Mouse (Mus musculus): ENCODE results near the gene Dtl. TPM values are rescaled to one million over a fixed set of nuclear protein-coding genes. Genes with fewer than 3 reads are reported as not detected.

Gene Dtl
- polyA plus RNA-seq, 1 experiment from 2014 or later = 59.6 TPM

- peaks cover 7% of the 10 kb centered on the region; the same call in 1 of the 2 replicates for H3K36me3 ChIP-seq
- H3K4me3 ChIP-seq = peak overlapping the region; percentile 78
- no peaks in the 10 kb centered on the region for H3K27me3 ChIP-seq
- ATAC-seq (ENCODE audit: borderline replicate concordance, extremely low read depth, low FRiP score, low TSS enrichment) = peak; percentile 47; the same call in 1 of the 2 replicates
- peak overlapping the region; percentile 93 for H3K27ac ChIP-seq
- no peaks in the 10 kb centered on the region for H3K9me3 ChIP-seq
- H3K4me1 ChIP-seq = peaks cover 30% of the 10 kb centered on the region
- under 1% methylated on average over 52 of the region's 52 CpGs for WGBS
- peak overlapping the region; percentile 67 for H3K9ac ChIP-seq
- peak overlapping the region; percentile 54 for H3K4me2 ChIP-seq
These were observed 380 bp downstream of the Dtl start for GRCm38 (mm10) chr1:191574871-191575457.

DNA sequence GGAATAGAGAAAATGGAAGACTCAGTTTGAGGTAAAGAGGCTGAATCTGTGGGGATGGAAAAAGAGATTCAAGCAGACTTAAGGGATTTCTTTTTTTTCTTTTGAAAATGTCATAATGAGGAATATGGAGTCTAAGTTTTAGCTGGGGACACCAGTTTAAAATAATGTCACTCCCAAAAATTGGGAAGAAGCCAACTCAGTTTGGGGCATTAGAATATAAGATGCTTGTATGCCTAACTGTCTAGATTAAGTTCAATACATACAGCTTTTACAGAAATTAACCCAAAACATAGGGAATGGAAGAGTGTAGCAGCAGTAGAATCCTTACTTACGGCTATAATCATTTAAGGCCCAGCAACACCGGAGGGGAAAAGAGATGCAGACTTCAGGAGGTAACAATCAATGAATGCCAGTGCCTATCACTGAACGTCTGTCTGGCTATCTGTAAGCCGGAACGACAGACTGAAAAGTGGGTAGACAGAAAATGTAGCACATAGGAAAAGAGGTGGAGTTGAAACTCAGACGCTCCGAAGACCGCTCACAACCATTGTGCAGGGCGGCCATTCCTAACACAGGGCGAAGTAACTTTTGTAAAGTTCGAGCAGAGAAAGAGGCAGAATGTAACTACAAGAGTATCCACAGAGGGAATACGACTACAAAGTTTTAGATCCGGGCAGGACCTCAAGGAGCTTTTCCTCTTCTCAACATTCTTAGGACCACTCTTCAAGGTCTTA, 1.3 kb downstream of the Dtl start:
- peak overlapping the region; percentile 67 for H3K9ac ChIP-seq
- H3K36me3 ChIP-seq = peaks cover 8% of the 10 kb centered on the region
- H3K4me2 ChIP-seq = peak overlapping the region; percentile 54
- WGBS = under 1% methylated on average over 13 of the region's 13 CpGs
- H3K4me1 ChIP-seq = peaks cover 30% of the 10 kb centered on the region
- H3K27ac ChIP-seq = peak overlapping the region; percentile 93
- ATAC-seq (ENCODE audit: borderline replicate concordance, extremely low read depth, low FRiP score, low TSS enrichment) = no peak
- H3K4me3 ChIP-seq = peak overlapping the region; percentile 78
- no peaks in the 10 kb centered on the region for H3K27me3 ChIP-seq
- H3K9me3 ChIP-seq = no peaks in the 10 kb centered on the region

DNA sequence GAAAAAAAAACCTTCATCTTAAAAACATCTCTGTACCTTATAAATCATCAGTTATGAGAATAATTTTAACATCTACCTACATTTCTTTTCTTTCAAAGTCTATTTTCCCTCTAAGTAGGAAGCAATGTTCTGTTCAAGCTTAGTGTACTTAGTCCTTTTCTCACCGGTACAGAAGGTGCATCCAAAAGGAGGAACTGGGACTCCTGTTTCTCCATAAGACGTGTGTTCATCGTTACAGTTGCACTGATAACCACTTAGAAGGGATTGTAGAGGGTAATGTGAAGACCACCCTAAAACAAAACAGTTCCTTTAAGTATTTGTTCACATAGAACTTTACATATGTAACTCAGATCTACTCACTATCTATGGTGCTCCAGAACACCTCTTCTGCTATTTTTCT, 4.9 kb downstream of the Dtl start:
- peaks cover 22% of the 10 kb centered on the region for H3K36me3 ChIP-seq
- H3K27ac ChIP-seq = no peak overlapping the region
- no peak overlapping the region for H3K9ac ChIP-seq
- H3K4me3 ChIP-seq = no peak overlapping the region
- peaks cover 10% of the 10 kb centered on the region for H3K4me1 ChIP-seq
- 80% methylated on average over 3 of the region's 3 CpGs for WGBS
- no peaks in the 10 kb centered on the region for H3K27me3 ChIP-seq
- ATAC-seq (ENCODE audit: borderline replicate concordance, extremely low read depth, low FRiP score, low TSS enrichment) = no peak
- H3K9me3 ChIP-seq = no peaks in the 10 kb centered on the region
- no peak overlapping the region for H3K4me2 ChIP-seq

GRCm38 (mm10) chr1:191569625-191570024, 5.7 kb downstream of the Dtl start:
- 90% methylated on average over 2 of the region's 2 CpGs for WGBS
- ATAC-seq (ENCODE audit: borderline replicate concordance, extremely low read depth, low FRiP score, low TSS enrichment) = no peak
- H3K4me3 ChIP-seq = no peak overlapping the region
- H3K4me2 ChIP-seq = no peak overlapping the region
- H3K27ac ChIP-seq = no peak overlapping the region
- H3K27me3 ChIP-seq = no peaks in the 10 kb centered on the region
- peaks cover 22% of the 10 kb centered on the region for H3K36me3 ChIP-seq
- H3K9ac ChIP-seq = no peak overlapping the region
- H3K4me1 ChIP-seq = peaks cover 10% of the 10 kb centered on the region
- no peaks in the 10 kb centered on the region for H3K9me3 ChIP-seq

GRCm38 (mm10) chr1:191567859-191568258, 7.5 kb downstream of the Dtl start:
- no peak overlapping the region for H3K27ac ChIP-seq
- 77% methylated on average over 1 of the region's 1 CpGs for WGBS
- H3K9me3 ChIP-seq = no peaks in the 10 kb centered on the region

DNA sequence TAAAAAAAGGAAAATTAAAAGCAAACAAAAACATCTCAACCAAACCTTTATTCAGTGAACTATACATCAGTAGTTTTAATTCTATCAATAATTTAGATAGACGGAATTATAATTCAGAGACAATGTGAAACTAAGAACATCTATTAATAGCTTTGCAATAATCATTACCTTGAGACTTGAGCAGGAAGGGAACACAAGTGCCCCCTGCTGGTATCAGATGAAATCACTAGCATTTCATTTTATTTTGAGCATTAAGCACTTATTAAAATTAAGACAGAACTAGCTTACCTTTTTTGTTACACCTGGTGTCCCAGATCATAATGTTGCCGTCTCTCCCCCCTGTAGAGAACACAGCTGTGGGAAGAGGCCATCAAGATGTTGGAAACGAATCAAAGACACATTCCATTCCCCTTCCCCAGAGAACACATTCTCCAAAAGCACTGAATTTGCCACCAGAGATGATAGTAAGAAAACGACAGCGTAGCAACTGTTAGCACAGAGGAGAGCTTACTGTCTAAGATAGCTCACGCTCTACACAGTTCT, 12.4 kb downstream of the Dtl start:
- Histone ChIP-seq H3K4me1 (no peaks in the 10 kb centered on the region), H3K36me3 (peaks cover 29% of the 10 kb centered on the region), H3K4me2 (no peak overlapping the region), H3K27ac (no peak overlapping the region), H3K4me3 (no peak overlapping the region), H3K9me3 (no peaks in the 10 kb centered on the region), H3K27me3 (no peaks in the 10 kb centered on the region), H3K9ac (no peak overlapping the region)
- 55% methylated on average over 6 of the region's 6 CpGs for WGBS
- ATAC-seq (ENCODE audit: borderline replicate concordance, extremely low read depth, low FRiP score, low TSS enrichment) = no peak

More at GRCm38 (mm10) chr1:191567859-191568258, 7.5 kb downstream of the Dtl start:
- Histone ChIP-seq H3K9ac (no peak overlapping the region), H3K27me3 (no peaks in the 10 kb centered on the region), H3K36me3 (peaks cover 22% of the 10 kb centered on the region), H3K4me1 (peaks cover 4% of the 10 kb centered on the region), H3K4me2 (no peak overlapping the region), H3K4me3 (no peak overlapping the region)
- no peak for ATAC-seq (ENCODE audit: borderline replicate concordance, extremely low read depth, low FRiP score, low TSS enrichment)

- 64% methylated on average over 5 of the region's 5 CpGs for WGBS
These were observed 15.6 kb downstream of the Dtl start for GRCm38 (mm10) chr1:191559779-191560178.

DNA sequence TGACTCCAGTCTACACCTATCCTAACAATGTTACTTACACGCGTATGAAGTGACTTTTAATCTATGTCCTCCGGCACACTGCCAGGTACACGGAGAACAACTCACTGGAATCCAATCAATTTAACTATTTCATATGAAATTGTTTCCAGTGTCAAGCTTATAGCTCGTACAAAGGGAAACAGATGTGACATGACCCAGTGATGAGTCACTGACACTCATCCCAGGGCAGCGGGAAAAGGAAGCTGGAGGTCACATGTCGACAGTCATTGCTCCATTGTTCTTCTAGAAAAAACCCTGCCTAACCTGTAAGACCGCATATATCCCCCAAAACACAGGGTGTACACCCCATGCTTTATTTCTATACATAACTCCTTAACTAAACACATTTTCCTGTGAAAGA, 18.2 kb downstream of the Dtl start:
- 63% methylated on average over 8 of the region's 8 CpGs for WGBS
- H3K4me1 ChIP-seq = no peaks in the 10 kb centered on the region
- no peak for ATAC-seq (ENCODE audit: borderline replicate concordance, extremely low read depth, low FRiP score, low TSS enrichment)
- no peak overlapping the region for H3K4me3 ChIP-seq
- H3K36me3 ChIP-seq = peaks cover 57% of the 10 kb centered on the region
- no peaks in the 10 kb centered on the region for H3K27me3 ChIP-seq
- H3K9me3 ChIP-seq = no peaks in the 10 kb centered on the region
- H3K4me2 ChIP-seq = no peak overlapping the region
- H3K9ac ChIP-seq = no peak overlapping the region
- no peak overlapping the region for H3K27ac ChIP-seq

More at GRCm38 (mm10) chr1:191559779-191560178, 15.6 kb downstream of the Dtl start:
- Histone ChIP-seq H3K4me1 (no peaks in the 10 kb centered on the region), H3K27me3 (no peaks in the 10 kb centered on the region), H3K9me3 (no peaks in the 10 kb centered on the region), H3K9ac (no peak overlapping the region), H3K4me3 (no peak overlapping the region), H3K27ac (no peak overlapping the region), H3K4me2 (no peak overlapping the region), H3K36me3 (peaks cover 45% of the 10 kb centered on the region)
- no peak for ATAC-seq (ENCODE audit: borderline replicate concordance, extremely low read depth, low FRiP score, low TSS enrichment)

DNA sequence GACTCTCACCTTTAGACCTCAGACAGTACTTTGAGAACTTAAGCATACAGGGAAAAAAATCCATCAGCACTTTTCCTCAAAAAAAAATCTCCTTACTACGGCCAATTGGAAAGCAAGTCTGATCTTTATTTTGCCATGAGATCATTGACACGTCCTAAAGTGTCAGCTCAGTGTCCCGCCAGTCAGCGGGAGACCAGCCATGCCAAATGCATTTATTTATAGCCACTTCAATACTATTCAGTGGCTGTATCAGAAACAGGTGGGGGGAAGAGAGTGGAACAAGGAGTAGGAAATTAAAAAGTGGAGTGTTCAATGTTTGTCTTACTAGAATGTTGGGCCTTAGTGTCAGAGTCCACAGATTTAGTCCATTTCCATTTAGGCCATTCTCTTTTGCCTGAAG, 24.6 kb downstream of the Dtl start:
- Histone ChIP-seq H3K9me3 (no peaks in the 10 kb centered on the region), H3K27ac (no peak overlapping the region), H3K27me3 (no peaks in the 10 kb centered on the region), H3K9ac (no peak overlapping the region), H3K36me3 (peaks cover 54% of the 10 kb centered on the region), H3K4me2 (no peak overlapping the region), H3K4me3 (no peak overlapping the region), H3K4me1 (no peaks in the 10 kb centered on the region)
- WGBS = 65% methylated on average over 4 of the region's 4 CpGs
- no peak for ATAC-seq (ENCODE audit: borderline replicate concordance, extremely low read depth, low FRiP score, low TSS enrichment)

- Histone ChIP-seq H3K9ac (no peak overlapping the region), H3K27me3 (no peaks in the 10 kb centered on the region), H3K9me3 (no peaks in the 10 kb centered on the region), H3K4me2 (no peak overlapping the region), H3K27ac (no peak overlapping the region), H3K36me3 (peaks cover 82% of the 10 kb centered on the region), H3K4me3 (no peak overlapping the region), H3K4me1 (no peaks in the 10 kb centered on the region)
- WGBS = 63% methylated on average over 3 of the region's 3 CpGs
- ATAC-seq (ENCODE audit: borderline replicate concordance, extremely low read depth, low FRiP score, low TSS enrichment) = no peak
These were observed 31.6 kb downstream of the Dtl start for GRCm38 (mm10) chr1:191543747-191544146.

GRCm38 (mm10) chr1:191541619-191542018, 33.7 kb downstream of the Dtl start:
- no peak for ATAC-seq (ENCODE audit: borderline replicate concordance, extremely low read depth, low FRiP score, low TSS enrichment)
- 76% methylated on average over 4 of the region's 4 CpGs for WGBS
- Histone ChIP-seq H3K27ac (no peak overlapping the region), H3K4me2 (no peak overlapping the region), H3K9me3 (no peaks in the 10 kb centered on the region), H3K9ac (no peak overlapping the region), H3K36me3 (peaks cover 66% of the 10 kb centered on the region), H3K4me1 (no peaks in the 10 kb centered on the region), H3K4me3 (no peak overlapping the region), H3K27me3 (no peaks in the 10 kb centered on the region)

- H3K9me3 ChIP-seq = no peaks in the 10 kb centered on the region
- H3K4me2 ChIP-seq = no peak overlapping the region
- H3K4me1 ChIP-seq = no peaks in the 10 kb centered on the region
- no peak overlapping the region for H3K4me3 ChIP-seq
- ATAC-seq (ENCODE audit: borderline replicate concordance, extremely low read depth, low FRiP score, low TSS enrichment) = no peak
- 86% methylated on average over 9 of the region's 9 CpGs for WGBS
- H3K36me3 ChIP-seq = peaks cover 62% of the 10 kb centered on the region
- no peak overlapping the region for H3K9ac ChIP-seq
- H3K27me3 ChIP-seq = no peaks in the 10 kb centered on the region
- no peak overlapping the region for H3K27ac ChIP-seq
These were observed 34.3 kb downstream of the Dtl start for GRCm38 (mm10) chr1:191541014-191541413.

All from lung, embryonic 15.5 days (tissue).